Mouse (Mus musculus) thymus, adult 2 months (tissue): ENCODE results near the gene Cabs1. TPM values are rescaled to one million over a fixed set of nuclear protein-coding genes. Genes with fewer than 3 reads are reported as not detected.

Source experiments
- DNase-seq: peaks from one replicate; pipeline ENCODE4 v3.0.0; 2021
- H3K27ac ChIP-seq: fragments of 200-500 bp; 2 replicates; pipeline ENCODE4 v1.5.1; 2012; ENCODE audit warnings: low read length, control low read depth; ENCODE audit not compliant: control insufficient read depth, insufficient read depth
- H3K27me3 ChIP-seq: fragments of 200-500 bp; 2 replicates; pipeline ENCODE4 v1.6.1; 2012; ENCODE audit warnings: mild to moderate bottlenecking, low read length, moderate library complexity, mixed read lengths; ENCODE audit not compliant: control insufficient read depth, insufficient read depth
- H3K36me3 ChIP-seq: fragments of 200-500 bp; 2 replicates; pipeline ENCODE4 v1.6.1; 2012; ENCODE audit warnings: mild to moderate bottlenecking, low read length, moderate library complexity; ENCODE audit not compliant: control insufficient read depth, insufficient read depth
- H3K4me1 ChIP-seq: fragments of 200-500 bp; replicated peaks from 2 replicates; pipeline ENCODE4 v1.6.1; 2012; ENCODE audit warnings: low read length; ENCODE audit not compliant: control insufficient read depth, insufficient read depth
- H3K4me3 ChIP-seq: fragments of 200-500 bp; 2 replicates; pipeline ENCODE4 v1.5.1; 2012; ENCODE audit warnings: mild to moderate bottlenecking, low read length, control low read depth, moderate library complexity; ENCODE audit not compliant: control insufficient read depth, insufficient read depth
- CTCF ChIP-seq: fragments of 200-500 bp; IDR thresholded peaks from 2 replicates; pipeline ENCODE4 v1.5.1; 2012; ENCODE audit warnings: mild to moderate bottlenecking, control low read depth, low read length, moderate library complexity, borderline replicate concordance; ENCODE audit not compliant: control insufficient read depth, poor library complexity, insufficient read depth; ENCODE audit errors: extremely low read depth
- POLR2A ChIP-seq: fragments of 200-500 bp; IDR thresholded peaks from 2 replicates; pipeline ENCODE4 v1.6.1; 2012; ENCODE audit warnings: mild to moderate bottlenecking, low read length, control low read depth, moderate library complexity; ENCODE audit not compliant: control insufficient read depth, poor library complexity, insufficient read depth; ENCODE audit errors: extremely low read depth
- WGBS: fragments of 180-500 bp; shearing (Covaris S2); methylation state at CpG from one replicate; pipeline ENCODE4 v1.1.7; 2018; 5-methylcytosine and 5-hydroxymethylcytosine counted together
- polyA plus RNA-seq: library from polyadenylated mRNA; depleted of rRNA; stranded (reverse); fragments of >200 nt; gene quantifications from 2 replicates; pipeline ENCODE4 v1.2.3, GENCODE M21; 2012; rRNA removed

Gene Cabs1
- polyA plus RNA-seq, 1 experiment = not detected

DNA sequence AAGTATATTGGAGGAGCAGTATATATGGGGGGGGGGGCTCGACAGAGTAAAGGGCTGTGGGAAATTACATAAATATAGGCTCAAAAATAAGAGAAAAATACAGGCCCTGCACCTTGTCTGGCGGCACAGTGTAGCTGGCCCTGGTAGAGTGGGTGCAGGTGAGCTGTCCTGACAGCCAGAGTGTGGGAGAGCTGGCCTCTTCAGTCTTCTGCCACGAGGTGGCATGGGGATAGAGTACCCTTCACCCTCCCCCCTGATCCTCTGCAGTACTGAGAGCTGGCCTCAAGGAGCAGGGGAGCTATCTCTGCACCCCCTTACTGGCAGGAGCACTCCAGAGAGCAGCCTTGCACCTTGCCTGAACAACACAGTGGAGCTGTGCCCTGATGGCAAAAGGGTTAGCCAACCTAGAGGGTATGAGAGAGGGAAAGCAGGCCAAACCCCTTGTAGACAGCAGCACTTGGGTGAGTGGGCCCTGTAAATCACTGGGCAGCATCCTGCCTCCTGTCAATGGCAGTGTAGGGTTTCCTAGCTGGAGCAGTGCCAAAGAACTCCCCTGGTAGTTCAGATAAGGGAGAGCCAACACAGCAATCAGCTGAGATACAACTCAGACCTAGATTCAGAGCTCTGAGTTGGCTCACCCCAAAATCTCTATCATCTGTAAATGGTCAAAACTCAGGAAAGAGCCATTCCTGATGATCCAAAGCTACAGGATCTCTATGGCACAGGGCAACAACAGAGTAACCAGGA, 3.4 kb downstream of the Cabs1 start:
- Histone ChIP-seq H3K4me1 (no peaks in the 10 kb centered on the region), H3K27me3 (no peaks in the 10 kb centered on the region), H3K4me3 (no peak overlapping the region), H3K36me3 (no peaks in the 10 kb centered on the region), H3K27ac (no peak overlapping the region)
- TF ChIP-seq CTCF (no peak), POLR2A (no peak)
- WGBS = 54% methylated on average over 3 of the region's 3 CpGs
- DNase-seq = no peak

DNA sequence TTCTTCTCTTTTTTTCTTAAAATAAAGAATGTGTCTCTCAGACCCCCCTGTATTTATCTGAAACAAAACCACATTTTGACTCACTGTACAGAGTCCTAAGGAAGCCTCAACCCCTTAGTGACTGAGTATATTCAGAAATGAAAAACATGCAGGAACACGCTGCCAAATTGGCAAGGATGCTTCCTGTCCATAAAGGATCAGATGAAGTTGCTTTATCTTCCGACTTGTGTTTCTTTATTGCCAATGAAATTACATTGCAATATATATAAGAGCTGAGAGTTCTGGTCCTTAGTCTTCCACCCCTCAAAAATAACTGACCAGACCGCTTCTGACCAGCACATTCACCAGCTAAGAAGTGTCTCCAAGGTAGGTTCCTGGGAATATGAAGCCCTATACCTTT, 23.0 kb downstream of the Cabs1 start, which contains the start of gene Smr3a:
TSS of gene Smr3a (plus strand) at position 301 of the 400 bp plus-strand sequence.
- no peak for TF ChIP-seq POLR2A
- TF ChIP-seq CTCF = no peak
- DNase-seq = no peak
- no peaks in the 10 kb centered on the region for H3K4me1 ChIP-seq
- no peaks in the 10 kb centered on the region for H3K36me3 ChIP-seq
- H3K27ac ChIP-seq = no peak within 1 kb of the TSS
- no peak within 1 kb of the TSS for H3K4me3 ChIP-seq
- no peaks in the 10 kb centered on the region for H3K27me3 ChIP-seq
- WGBS = 82% methylated on average over 3 of the region's 3 CpGs

DNA sequence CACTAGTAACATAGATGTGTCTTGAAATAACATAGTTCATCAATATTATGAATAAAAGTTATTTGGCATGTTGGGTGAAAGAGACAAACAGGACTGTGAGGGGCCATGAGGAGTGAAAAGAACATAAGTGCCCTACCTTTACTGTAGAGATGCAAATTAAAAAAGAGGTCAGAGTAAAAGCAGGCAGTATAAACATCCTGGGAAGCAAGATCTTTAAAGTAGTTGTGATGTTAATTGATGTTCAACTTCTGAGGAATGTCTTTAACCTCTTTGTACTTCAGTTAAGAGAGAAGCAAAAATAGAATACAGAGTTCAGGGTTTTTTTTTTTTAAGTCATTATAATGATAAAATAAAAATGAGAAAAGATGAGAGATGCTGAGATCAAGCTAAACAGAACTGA, 26.0 kb downstream of the Cabs1 start:
- Histone ChIP-seq H3K27ac (no peak overlapping the region), H3K4me3 (no peak overlapping the region), H3K4me1 (no peaks in the 10 kb centered on the region), H3K36me3 (no peaks in the 10 kb centered on the region), H3K27me3 (no peaks in the 10 kb centered on the region)
- no peak for DNase-seq
- no peak for TF ChIP-seq POLR2A
- TF ChIP-seq CTCF = no peak

Other genes starting within 250 kb of the Cabs1 start
- gene Csn1s2a, start 204.9 kb upstream of the Cabs1 start, polyA plus RNA-seq = 0.75 and 0.88 TPM in 2 replicates
- not detected in 2 replicates for gene Csn1s2b, start 171.4 kb upstream of the Cabs1 start, polyA plus RNA-seq
- not detected in 2 replicates for gene Prr27, start 153.8 kb upstream of the Cabs1 start, polyA plus RNA-seq
- gene Odam, start 94.4 kb upstream of the Cabs1 start, polyA plus RNA-seq = 0.31 and 0.47 TPM in 2 replicates
- 0.13 and 0.70 TPM in 2 replicates for gene Csn3, start 53.9 kb upstream of the Cabs1 start, polyA plus RNA-seq
- gene 2310003L06Rik, start 10.0 kb upstream of the Cabs1 start, polyA plus RNA-seq = not detected in 2 replicates
- not detected in 2 replicates for gene Gm28434, start 9.9 kb upstream of the Cabs1 start, polyA plus RNA-seq
- gene Smr3a, start 23.1 kb downstream of the Cabs1 start, polyA plus RNA-seq = not detected in 2 replicates
- gene Smr2, start 107.1 kb downstream of the Cabs1 start, polyA plus RNA-seq = not detected in 2 replicates
- not detected in 2 replicates for gene Gm11116, start 132.1 kb downstream of the Cabs1 start, polyA plus RNA-seq
- gene Gm11115, start 174.7 kb downstream of the Cabs1 start, polyA plus RNA-seq = not detected in 2 replicates